Mouse (Mus musculus): ENCODE results near the gene Adap1. TPM values are rescaled to one million over a fixed set of nuclear protein-coding genes. Genes with fewer than 3 reads are reported as not detected.
A peak's percentile ranks its signal among the peaks of the same experiment; 100 is the strongest.

Gene Adap1
- total RNA-seq, 4 experiments from 2014 or later, result 2.5 to 7.0 (median 3.9) TPM

DNA sequence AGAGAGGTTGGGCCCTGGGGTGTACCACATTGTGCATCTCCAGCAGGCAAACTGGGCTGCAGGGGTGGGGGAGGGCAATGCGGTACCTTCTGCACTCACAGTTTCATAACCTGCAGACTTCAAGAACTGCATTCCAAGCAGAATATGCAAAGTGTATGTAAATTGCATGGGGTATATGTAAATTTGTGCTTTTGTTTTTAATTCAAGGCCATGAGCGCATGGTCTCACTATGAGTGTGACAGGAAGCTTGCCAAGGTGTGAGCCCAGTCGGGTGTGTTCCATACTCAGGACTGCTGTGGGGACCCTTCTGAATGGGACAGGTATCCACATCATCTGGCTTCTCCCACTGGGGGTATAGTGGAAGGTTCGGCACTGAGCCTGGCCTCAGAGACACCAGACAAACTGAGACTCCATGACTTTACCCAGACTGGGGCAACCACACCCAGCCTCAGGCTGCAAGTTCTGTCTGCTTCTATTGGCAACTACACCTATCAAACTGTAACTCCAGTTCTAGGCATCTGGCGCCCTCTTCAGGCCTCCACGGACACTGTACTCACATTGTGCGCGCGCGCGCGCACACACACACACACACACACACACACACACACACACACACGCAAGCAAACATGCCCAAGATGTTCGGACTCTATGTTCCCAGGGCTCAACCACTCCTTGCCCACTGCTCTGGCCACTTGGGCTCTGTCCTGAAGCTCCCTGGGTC is 41.8 kb downstream of the Adap1 start:
- DNase-seq, result no peak

DNA sequence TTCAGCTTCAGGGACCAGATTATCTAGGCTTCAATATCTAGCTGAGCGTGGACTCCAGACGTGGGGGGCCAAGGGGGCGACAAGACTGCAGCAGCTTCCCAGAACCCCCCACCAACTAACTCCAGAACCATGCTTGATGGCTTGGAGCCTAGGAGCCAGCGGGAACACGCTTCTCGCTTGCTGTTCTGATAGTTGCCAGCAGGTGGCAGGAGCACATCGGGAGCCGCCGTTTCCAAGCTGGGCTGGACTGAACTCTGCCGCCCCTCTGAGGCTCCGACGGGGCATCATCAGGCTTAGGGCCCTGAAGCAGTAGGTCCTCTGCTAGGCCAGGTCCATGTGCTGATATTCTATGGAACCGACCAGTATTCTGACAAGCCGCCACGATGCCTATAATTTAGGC is 43.2 kb downstream of the Adap1 start:
- peak; percentile 65 for DNase-seq

DNA sequence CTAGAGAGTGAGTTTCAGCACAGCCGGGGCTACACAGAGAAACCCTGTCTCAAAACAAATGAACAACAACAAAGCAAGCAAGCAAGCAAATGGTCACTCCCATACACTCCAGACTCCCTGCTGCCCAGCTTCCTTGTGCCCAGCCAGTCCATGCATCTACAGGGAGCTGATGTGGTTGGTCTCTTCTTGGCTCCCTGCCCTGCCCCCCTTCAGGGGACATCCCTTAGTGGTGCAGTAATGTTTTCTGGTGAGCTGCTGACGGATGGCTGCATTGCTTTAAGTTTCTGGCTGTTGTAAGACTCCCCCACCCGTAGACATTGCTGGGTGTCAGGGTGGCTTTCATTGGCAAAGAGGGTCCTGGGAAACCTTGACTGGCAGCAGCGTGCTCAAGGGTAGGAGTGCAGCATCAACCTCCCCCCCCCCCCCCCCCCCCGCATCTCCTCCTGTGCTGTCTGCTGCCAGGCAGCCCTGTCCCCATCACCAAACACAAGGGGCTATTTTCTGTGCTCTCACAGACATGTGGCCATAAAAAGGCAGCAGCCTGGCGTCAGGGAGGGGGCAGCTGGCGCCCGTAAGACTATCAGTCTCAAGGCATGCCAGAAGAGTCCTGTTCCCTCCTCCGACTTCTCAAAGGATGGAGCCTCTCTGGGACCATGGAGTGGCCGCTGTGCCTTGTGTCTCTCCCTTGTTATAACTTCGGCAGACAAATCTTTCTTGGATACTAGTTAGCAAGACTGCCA is 43.9 kb downstream of the Adap1 start:
- no peak for DNase-seq

DNA sequence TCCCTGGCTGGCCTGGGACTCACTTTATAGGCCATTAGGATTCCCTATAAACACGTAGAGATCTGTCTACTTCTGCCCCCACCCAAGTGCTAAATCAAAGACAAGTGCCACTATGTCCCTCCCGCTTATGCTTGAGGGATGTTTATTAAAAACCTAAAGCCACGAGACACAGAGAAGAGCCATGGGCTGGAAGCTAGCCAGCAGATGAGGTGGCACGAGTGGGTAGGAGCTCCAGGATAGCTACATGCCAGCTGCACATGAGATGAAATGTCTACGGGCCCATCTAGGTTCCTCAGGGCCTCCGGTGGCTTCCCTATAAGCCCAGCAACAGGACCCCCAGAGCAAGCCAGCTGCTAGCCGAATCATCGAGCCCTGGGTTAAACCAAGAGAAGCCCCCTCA is 48.1 kb downstream of the Adap1 start:
- no peak for DNase-seq

DNA sequence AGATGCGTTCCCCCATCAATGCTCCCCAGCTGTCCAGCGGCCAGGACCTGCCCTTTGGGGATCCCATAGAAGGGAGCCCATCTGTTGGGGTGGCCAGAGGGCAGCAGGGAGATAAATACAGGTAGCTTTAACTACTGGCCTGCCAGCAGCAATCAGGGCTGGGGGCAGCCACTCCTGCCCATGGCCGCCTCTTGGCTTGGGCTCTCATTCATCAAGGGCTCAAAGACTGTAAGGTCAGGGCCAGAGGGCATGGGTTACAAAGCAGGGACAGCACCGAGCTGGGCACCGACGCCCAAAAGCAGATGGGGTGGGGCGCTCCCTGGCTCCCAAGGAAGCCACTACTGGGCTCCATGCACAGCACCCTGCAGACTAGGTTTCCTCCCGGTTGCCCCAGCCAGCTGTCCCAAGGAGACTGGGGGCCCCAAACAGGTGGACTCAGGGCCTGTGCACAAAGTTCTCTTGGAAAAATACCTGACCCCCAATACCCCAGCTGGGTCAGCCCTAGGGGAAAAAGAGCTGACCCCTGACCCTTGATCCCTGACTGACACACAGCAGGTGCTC is 53.3 kb downstream of the Adap1 start:
- DNase-seq, result peak; percentile 59

DNA sequence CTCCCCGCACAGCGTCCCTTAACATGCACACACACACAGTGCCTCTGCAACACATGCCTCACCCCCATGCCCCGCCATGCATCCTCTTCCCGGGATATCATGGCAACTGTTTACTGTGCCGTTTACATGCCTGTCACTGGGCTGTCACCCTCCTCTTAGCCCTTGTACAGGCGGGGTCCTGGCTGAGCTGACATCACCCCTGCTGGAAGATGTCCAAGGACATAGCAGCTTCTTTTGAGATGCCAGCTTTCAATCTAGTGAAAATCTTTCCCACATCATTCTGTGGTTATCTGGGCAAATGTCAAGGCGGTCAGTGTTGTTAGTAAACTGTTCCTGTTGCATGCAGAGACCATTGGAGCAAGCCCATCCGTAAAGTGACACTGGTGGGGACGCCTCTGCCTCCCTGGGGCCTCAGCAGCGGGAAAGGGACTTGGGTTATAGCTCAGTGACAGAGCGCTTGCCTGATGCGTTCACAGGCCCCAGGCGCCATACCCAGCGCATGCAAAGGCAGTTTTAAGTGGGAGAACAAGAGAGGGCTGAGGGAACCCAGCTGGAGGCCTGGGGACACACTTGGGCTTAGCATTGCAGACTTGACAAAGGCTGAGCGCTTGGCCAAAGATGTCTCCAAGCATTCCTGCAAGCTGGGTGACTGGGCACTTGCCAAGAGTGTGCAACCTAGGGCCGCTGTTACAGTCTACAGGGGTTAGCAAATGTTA is 54.5 kb downstream of the Adap1 start:
- DNase-seq, result peak; percentile 87

DNA sequence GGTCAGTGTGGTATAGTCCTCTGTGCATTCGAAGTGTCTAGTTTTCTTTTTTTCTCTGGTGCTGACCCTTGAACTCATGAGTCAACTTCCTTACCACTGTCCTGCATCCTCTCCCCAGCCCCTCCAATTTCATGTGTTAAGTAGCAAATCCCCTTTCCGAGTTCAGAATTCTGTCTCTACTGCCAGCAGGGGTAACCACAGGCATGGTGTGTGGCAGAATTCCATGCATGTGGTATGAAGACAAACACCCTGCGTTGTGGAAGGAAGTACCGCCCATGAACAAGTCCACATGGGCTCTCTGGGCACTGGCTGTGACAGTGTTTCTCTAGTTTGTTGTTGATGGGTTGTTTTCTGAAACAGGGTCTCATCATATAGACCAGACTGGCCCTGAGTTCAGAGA is 57.8 kb downstream of the Adap1 start:
- DNase-seq, result no peak

DNA sequence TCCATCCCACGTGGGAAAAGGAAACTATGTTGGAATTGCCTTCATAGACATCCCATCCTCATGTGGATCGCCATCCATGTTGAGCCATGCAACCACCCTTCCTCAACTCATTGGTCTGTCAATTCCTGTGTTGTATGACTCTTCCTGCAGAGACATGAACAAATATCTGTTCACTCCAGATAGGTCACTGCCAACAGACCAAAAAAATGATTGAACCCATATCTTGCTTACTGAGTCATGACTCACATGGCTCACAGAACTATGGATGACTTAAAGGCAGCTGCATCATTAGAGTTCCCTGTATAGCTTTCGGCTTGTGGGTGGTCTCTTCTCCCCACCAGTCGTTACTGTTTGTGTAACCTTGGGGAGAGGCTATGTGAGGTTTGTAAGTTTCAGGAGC is 64.0 kb downstream of the Adap1 start:
- DNase-seq, result no peak

DNA sequence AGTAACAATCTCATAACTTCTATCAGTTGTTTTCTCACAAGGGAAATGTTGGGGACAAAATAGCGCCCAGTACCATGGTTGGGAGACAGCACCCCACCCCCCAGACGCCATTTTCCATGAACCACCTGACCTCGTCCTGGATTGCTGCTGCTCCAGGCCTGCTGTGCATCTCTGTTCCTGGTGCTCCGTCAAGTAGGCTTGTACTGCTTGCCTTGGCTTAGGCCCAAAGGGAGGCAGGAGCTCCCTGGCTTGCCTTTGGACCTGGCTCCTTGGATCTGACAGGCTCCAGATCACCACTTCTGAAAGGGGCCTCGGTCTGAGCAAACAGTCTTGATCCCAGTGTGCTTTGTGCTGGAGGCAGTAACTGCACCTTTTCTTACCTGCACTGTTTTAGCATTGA is 65.6 kb downstream of the Adap1 start:
- no peak for DNase-seq

DNA sequence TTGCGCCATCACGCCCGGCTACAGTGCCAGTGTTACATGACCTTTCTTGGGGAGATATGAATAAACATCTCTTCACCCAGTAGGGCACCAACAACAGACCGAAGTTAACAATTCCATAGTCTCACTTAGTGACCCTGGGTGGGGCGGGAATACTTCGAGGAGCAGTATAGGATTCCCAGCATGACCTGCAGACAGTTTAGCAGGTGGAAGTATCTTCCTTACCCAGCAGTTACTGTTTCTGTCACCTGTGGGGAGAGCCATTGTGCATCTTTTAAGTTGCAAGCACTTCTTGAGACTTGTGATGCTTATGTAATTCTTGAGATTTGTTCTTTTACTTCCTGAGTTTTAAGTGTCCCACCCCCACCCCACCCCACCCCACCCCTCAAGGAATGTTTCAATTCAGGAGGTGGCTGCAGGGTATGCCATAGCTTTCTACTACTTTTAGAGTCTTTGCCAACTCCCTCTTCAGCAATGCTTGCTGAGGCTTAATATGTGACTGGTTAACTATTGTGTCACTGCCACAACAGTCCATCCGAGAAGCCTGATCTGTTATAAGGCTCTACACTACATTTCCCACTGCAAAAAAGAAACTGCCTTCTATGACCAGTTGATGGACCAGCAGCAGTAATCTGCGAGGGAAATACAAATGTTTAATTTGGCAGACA is 66.9 kb downstream of the Adap1 start:
- no peak for DNase-seq

DNA sequence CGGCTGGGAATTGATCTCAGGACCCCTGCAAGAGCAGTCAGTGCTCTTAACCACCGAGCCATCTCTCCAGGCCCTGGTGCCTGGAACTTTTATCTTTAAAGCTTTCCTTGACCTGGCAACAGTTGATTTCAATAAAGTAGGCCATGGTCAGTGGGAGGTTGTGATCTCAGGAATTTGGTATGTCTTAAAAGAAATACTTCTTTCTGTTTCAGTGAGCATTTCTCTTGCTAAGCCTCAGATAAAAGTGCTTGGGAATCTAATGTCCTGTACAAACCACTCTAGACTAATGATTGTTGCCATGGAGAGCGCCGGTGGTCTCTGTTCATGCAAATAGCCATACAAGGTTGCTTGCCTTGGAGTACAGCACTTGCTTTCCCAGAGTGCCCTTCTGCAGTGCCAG is 67.6 kb downstream of the Adap1 start:
- no peak for DNase-seq

DNA sequence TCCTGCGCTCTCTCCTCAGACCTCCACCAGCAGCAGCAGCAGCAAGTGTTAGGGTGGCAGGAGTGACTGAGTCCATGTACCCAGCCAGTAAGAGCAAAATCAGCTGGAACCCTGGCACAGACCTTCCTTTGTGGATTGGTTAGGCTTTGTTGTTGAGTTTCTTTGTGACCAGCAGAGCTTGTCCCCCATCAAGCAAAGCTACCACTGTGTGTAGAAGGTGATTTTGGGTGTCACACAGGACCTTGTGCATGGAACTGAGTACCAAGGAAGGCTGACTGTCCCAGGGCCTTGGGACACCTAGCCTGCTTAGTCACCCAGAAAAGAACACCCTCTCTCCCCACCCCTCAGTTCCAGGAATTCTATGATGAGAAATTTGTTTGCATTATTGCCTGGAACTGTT is 68.2 kb downstream of the Adap1 start:
- no peak for DNase-seq

DNA sequence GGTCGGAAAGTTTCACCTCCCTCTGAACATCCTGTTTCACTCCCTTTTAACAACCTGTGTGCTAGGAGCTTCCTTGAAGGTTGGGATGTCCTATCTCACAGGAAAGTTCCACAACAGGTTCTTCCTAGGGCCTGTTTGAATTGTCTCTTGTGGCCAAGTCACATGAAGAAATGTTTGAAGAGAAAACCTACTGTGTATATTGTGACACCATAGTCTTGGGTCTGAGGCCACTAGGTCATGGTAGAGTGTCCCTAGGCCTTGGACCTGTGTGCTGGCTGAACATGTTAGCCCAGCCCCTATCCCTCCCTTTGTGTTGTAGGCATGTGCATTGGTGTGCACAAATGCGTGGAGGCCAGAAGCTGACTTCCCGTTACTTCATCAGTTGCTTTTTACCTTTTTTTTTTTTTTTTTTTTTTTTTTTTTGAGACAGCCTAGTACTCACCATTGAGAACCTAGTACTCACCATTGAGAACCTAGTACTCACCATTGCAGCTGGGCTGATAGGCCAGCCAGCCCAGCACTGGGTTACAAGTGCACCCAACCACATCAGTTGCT is 69.1 kb downstream of the Adap1 start:
- DNase-seq, result no peak

DNA sequence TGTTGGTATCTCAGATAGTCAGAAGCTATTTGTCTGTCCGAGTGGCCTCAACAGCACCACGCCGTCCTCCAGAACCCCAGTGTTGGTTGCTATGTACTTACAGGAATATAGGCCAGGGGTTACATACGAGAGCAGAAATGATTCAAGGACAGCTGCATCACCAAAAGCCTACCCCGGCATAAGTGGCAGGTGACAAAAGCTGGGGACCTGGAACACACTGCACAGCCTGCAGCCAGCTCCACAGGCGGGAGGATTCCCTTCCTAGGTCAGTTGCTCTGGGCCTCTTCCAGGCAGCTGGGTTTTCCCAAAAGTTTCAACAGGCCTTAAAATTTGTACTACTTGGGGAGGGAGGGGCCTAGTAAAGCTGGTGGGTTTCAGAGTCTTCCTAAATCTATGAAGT is 69.6 kb downstream of the Adap1 start:
- no peak for DNase-seq

DNA sequence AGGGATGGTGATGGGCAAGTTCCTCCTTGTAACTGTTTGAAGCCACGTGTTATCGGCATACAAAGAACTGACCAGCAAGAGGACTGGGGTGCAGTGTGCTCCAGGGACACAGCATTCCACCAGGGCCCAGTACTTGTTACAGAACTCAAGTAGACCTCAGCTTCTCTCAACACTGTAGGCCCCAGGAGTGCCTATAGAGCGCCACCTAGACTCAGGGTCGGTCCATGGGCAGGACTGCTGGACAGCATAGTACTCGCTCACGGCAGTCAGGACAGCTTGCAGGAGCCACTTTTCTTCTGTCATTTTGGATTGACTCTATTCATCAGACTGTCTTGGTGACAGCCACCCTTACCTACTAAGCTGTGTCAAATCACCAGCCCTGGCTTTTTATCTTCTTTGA is 70.5 kb downstream of the Adap1 start:
- no peak for DNase-seq

DNA sequence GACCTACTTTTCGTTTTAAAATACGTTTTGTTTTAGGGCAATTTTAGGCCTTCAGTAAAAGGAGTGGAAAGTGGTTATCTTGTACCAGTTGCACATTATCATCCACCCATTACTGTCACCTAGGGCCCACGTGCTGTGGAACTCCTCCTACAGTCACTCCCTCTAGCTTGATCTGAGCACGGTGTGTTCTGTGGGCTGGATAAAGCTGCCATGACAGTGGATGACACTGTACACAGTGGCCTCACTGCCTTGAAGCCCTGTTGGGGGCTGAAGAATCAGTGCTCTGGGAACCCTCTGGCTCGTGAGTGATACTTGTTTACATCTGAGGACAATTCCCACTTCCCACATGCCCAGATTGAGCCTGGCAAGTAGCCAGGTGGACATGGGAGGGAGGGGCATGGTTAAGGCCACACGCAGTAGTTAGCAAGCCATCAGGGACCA is 72.1 kb downstream of the Adap1 start:
- peak; percentile 63 for DNase-seq

DNA sequence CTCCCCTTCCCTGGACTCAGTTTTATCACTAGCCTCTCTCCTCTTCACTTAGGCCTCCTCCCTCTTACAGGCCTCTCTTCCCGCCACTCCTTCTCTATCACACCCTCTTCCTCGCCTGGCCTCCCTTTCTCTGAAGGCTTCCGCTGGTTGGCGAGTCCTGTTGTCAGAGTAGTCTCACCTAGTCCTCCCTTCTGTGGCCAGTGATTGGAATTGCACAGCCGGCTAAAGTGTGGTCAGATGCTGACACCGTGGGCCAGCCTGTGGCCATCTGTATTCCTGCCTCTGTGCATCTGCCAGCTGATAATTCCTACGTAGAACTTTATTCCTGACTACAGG is 72.5 kb downstream of the Adap1 start:
- no peak for DNase-seq

DNA sequence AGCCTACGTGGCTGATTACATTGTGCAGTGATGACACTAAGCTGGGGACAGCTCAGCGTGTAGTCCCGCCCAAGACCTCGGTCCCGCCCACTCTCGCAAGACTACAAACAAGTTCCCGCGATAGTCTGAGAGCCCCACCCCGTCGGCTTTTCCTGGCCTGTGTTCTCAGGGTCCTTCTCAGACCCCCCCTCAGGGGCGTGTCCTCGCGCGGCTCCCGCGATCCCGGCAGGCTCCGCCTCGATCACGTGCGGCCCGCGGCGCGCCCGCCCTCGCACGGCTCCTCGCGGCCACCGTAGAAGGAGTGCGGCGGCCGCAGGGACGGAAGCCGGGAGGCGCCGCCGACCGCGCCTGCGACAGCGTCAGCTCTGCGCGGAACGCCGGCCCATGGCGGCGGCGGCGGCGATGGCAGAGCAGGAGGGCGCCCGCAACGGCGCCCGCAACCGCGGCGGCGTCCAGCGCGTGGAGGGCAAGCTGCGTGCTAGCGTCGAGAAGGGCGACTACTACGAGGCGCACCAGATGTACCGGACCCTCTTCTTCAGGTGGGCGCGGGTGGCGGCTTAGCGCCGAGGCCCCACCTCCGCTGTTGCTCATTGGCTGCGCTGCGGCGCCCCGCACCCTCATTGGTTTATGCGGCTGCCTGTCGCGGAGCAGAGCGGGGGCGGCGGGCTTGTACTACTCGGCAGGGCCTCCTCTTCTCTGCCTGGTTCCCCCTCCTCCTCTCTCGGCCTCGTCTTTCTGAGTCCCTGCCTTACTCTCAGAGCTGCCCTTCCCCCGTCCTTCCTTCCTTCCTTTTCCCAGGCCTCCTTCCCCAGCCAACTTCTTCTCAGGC is 73.1 kb downstream of the Adap1 start, which contains the start of gene Get4:
Gene Get4, plus strand, starts transcription at position 244 of the 829 bp plus-strand sequence.
- peak; percentile 99 for DNase-seq

DNA sequence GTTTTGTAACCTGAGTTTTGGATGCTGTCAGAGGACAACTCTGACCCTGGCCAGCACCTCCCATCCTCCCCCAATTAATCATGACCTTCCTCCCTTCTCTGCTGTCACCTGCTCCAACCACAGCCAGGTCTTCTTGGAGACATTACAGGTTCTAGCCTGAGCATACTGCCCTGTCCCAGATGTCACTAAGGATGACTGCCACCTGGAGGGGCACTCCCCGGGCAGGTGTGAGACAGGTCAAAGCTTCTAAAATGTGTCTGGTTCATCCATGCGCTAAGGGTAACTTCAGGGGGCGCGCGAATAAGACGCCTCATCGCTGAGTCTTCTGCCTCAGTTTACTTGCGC is 73.7 kb downstream of the Adap1 start:
- no peak for DNase-seq

DNA sequence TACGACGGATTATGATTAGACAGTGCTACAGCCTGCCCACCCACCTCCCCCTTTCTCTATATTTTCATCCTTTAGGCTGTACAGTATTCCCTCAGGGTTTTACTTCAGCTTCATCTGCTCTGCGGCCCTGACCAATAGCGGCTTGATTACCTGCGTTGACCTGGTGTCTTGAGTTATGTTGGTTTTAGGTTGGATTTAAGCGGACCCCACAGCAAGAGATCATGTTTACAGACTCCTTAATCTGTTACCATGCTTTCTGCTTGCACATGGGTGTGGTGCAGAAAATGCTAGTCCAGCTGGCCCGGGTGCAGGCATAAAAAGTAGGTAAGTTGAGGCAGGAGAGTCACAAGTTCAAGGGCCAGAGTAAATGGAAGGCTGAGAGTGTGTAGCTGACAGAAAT is 74.1 kb downstream of the Adap1 start:
- no peak for DNase-seq

DNA sequence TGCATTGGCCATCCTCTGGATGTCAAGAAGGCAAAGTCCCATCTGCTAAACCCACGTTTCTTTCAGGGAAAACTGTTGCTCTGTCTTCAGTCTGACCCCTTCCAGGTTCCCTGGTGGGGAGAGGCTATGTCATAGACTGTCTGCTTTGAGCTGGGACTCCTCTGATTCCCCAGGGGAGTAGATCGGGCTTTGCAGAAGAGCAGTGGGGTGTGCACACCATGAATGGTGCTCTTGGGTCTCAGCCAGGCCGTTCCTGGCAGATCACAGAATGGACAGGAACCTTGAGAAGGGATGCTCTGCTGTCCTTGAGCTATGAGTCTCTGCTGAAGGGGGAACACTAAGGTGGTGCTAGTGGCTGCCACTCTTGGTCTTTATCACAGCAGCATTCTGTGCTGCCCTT is 76.6 kb downstream of the Adap1 start:
- DNase-seq, result peak; percentile 65

DNA sequence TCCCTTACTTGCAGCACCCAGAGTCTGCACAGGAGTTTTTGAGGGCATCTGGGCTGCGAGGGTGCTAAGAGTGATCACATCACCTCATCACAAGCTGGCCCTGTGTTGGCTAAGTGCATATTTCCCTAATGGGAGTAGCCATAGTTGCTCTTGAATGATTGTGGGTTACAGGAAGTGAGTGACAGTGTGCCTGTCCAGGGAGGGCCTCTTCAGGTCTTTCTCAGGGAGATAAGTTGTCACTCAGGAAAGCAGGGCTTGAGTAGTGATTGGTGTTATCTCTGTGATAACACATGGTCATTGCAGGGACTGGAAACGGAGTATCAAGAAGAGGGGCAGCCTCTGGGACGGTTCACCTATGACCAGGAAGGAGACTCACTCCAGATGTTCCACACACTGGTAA is 77.7 kb downstream of the Adap1 start:
- no peak for DNase-seq

Data from adrenal gland, adult 8-10 months (tissue).